Mouse (Mus musculus) CH12.LX (cell line): ENCODE measurements around the gene 1810010H24Rik. TPM values are rescaled to one million over a fixed set of nuclear protein-coding genes. Genes with fewer than 3 reads are reported as not detected.

ENCODE experiments used
- DNase-seq: peaks from one replicate; pipeline ENCODE4 v3.0.0-alpha.2; 2013; ENCODE audit errors: extremely low read depth
- H3K27ac ChIP-seq: 2 replicates; pipeline ENCODE4 v1.5.1; 2012; ENCODE audit warnings: low read depth, mild to moderate bottlenecking, control low read depth, moderate library complexity; ENCODE audit not compliant: insufficient read depth
- H3K27me3 ChIP-seq: replicated peaks from 2 replicates; pipeline ENCODE3; 2012; ENCODE audit warnings: inconsistent platforms
- H3K36me3 ChIP-seq, 2 experiments: replicated peaks in 1 of 2; 2 replicates each; pipeline versions ENCODE3 to v1.6.1; 2012; ENCODE audit warnings: inconsistent platforms in 1 of 2, low read length in 1 of 2, mild to moderate bottlenecking in 1 of 2, mixed read lengths in 1 of 2, moderate library complexity in 1 of 2; ENCODE audit not compliant: control insufficient read depth in 1 of 2, insufficient read depth in 1 of 2
- H3K4me1 ChIP-seq, 2 experiments: 2 replicates each; pipeline ENCODE4 v1.6.1; 2012; ENCODE audit warnings: inconsistent platforms in 1 of 2, moderate library complexity in 1 of 2; ENCODE audit not compliant: insufficient read depth in 2 of 2, control insufficient read depth in 1 of 2
- H3K4me2 ChIP-seq: 2 replicates; pipeline ENCODE4 v1.6.1; 2012; ENCODE audit warnings: low read depth, mild to moderate bottlenecking, control low read depth; ENCODE audit not compliant: poor library complexity, insufficient read depth, severe bottlenecking
- H3K4me3 ChIP-seq, 3 experiments: fragments of 150-350 bp in 1 of 3; sonication (generic) in 1 of 3; replicated peaks in 1 of 3; 2 replicates each; pipeline versions ENCODE3 to v1.5.1; 2011 to 2012; ENCODE audit warnings: low read depth in 2 of 3, low read length in 2 of 3, mild to moderate bottlenecking in 2 of 3, moderate library complexity in 2 of 3, control low read depth in 1 of 3, improper control_type of control experiment in 1 of 3, inconsistent platforms in 1 of 3, mixed read lengths in 1 of 3; ENCODE audit not compliant: poor library complexity in 1 of 3
- H3K79me2 ChIP-seq: replicated peaks from 2 replicates; pipeline ENCODE4 v1.6.1; 2012; ENCODE audit warnings: mild to moderate bottlenecking, moderate library complexity; ENCODE audit not compliant: control insufficient read depth, poor library complexity, insufficient read depth, severe bottlenecking; ENCODE audit errors: extremely low read depth
- H3K9ac ChIP-seq: 2 replicates; pipeline ENCODE4 v1.6.1; 2012; ENCODE audit warnings: low read depth, mild to moderate bottlenecking, control low read depth, moderate library complexity; ENCODE audit not compliant: insufficient read depth
- H3K9me3 ChIP-seq: replicated peaks from 2 replicates; pipeline ENCODE3; 2012; ENCODE audit warnings: low read length, inconsistent platforms, mixed read lengths
- CHD2 ChIP-seq: IDR thresholded peaks from 2 replicates; pipeline ENCODE4 v1.6.1; 2011; ENCODE audit warnings: low read length, improper control_type of control experiment
- CTCF ChIP-seq, 2 experiments: IDR thresholded peaks in 1 of 2; conservative IDR thresholded peaks in 1 of 2; 2 replicates each; pipeline ENCODE4 v1.5.1; 2011 to 2012; ENCODE audit warnings: low read depth in 2 of 2, low read length in 2 of 2, improper control_type of control experiment in 1 of 2, inconsistent platforms in 1 of 2, mild to moderate bottlenecking in 1 of 2, moderate library complexity in 1 of 2
- ETS1 ChIP-seq: conservative IDR thresholded peaks from 2 replicates; pipeline ENCODE4 v1.6.1; 2012; ENCODE audit warnings: low read depth, mild to moderate bottlenecking, inconsistent platforms, low read length, improper control_type of control experiment, moderate library complexity
- JUN ChIP-seq: IDR thresholded peaks from 2 replicates; pipeline ENCODE4 v1.6.1; 2011; ENCODE audit warnings: low read depth, mild to moderate bottlenecking, low read length, improper control_type of control experiment, moderate library complexity; ENCODE audit not compliant: insufficient read depth
- KAT2A ChIP-seq: IDR thresholded peaks from 2 replicates; pipeline ENCODE4 v1.6.1; 2012; ENCODE audit warnings: low read length, improper control_type of control experiment, inconsistent platforms; ENCODE audit not compliant: insufficient replicate concordance
- MAZ ChIP-seq: IDR thresholded peaks from 2 replicates; pipeline ENCODE4 v1.6.1; 2012; ENCODE audit warnings: low read depth, mild to moderate bottlenecking, inconsistent platforms, low read length, improper control_type of control experiment, moderate library complexity
- MEF2A ChIP-seq: IDR thresholded peaks from 2 replicates; pipeline ENCODE4 v1.6.1; 2014; ENCODE audit warnings: low read depth, mild to moderate bottlenecking, inconsistent platforms, low read length, improper control_type of control experiment, borderline replicate concordance
- POLR2AphosphoS2 ChIP-seq: IDR thresholded peaks from 2 replicates; pipeline ENCODE4 v1.6.1; 2011; ENCODE audit warnings: low read depth, low read length, improper control_type of control experiment
- SIN3A ChIP-seq: IDR thresholded peaks from 2 replicates; pipeline ENCODE4 v1.6.1; 2012; ENCODE audit warnings: low read length, improper control_type of control experiment, inconsistent platforms
- ZKSCAN1 ChIP-seq: IDR thresholded peaks from 2 replicates; pipeline ENCODE4 v1.6.1; 2012; ENCODE audit warnings: low read depth, inconsistent platforms, low read length, improper control_type of control experiment, borderline replicate concordance
- ZNF384 ChIP-seq: IDR thresholded peaks from 2 replicates; pipeline ENCODE4 v1.6.1; 2012; ENCODE audit warnings: low read depth, low read length, improper control_type of control experiment, inconsistent platforms
- dilution Hi-C: fragments of 300-500 bp; cut with MboI; formaldehyde crosslinking; loops from 2 replicates; pipeline ENCODE4 v1.14.3; 2020; ENCODE audit warnings: low sequenced_read_pairs; ENCODE audit not compliant: extremely low pct_unique_long_range_greater_than_20kb, extremely low pct_ligation_motif_present
- in situ Hi-C: fragments of 300-500 bp; cut with MboI; formaldehyde crosslinking; loops from 3 replicates; pipeline ENCODE4 v1.14.3; 2019; ENCODE audit warnings: low sequenced_read_pairs, low pct_ligation_motif_present, low pct_unique_long_range_greater_than_20kb, mixed read lengths
- polyA plus RNA-seq: library from polyadenylated mRNA; unstranded; fragments of >175 nt; gene quantifications from 2 replicates; pipeline ENCODE4 v1.2.1, GENCODE M21; 2012; ENCODE audit warnings: low read depth; ENCODE audit not compliant: insufficient read length
- total RNA-seq, 2 experiments: library from RNA; depleted of rRNA; stranded (reverse); fragments of 300-350 nt in 1 of 2; fragments of >200 nt in 1 of 2; gene quantifications; 2 replicates each; pipeline ENCODE4 v1.2.3; 2012 to 2014

The 1810010H24Rik gene
- total and polyA plus RNA-seq, 3 experiments: 0.53 to 1.7 (median 1.1) TPM

DNA sequence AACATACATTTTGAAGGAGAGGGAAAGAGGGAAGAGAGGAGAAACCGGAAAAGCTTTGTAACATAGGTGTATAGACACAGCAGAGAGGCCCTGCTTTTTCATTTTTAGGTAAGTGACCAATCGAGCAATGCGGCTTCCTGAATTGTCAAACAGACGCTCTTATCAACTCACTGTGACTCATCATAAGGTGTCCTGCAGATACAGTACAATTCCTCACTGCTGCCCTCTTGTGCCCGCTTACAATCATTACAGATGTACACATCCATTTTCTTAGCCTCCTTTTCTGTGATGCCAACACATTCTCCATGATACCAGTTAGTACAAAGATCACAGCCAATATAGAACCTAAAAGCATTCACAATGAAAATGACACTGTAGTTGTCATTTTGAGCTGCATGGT, 18.8 kb downstream of the 1810010H24Rik start (continued):
- TF ChIP-seq MEF2A (no peak), SIN3A (no peak)

DNA sequence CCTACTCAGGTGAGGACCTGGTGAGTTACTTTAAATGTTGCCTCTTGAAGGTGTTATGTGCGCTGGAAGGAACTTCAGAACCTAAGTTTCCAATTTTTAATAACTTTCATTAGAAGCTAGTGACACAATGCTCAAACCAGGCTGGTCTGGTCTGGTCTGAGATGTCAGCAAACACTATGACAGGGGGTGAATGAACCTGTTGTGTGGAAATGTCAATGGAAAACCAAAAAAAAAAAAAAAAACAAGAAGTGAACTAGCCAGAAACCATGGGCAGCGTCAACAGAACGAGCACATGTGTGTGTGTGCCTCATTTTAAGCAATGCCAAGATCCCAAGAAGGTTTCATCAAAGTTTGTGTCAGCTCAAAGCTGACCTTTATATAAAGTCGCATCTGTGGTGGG, 20.1 kb downstream of the 1810010H24Rik start:
- H3K27ac ChIP-seq: no peak overlapping the region
- peaks cover 50 to 70% of the 10 kb centered on the region in 2 experiments for H3K36me3 ChIP-seq
- H3K79me2 ChIP-seq: no peaks in the 10 kb centered on the region
- H3K27me3 ChIP-seq: no peaks in the 10 kb centered on the region
- no peak for TF ChIP-seq JUN
- TF ChIP-seq POLR2AphosphoS2: no peak
- no peak for TF ChIP-seq MEF2A
- TF ChIP-seq KAT2A: no peak
- no peak for TF ChIP-seq MAZ
- no peaks in the 10 kb centered on the region for H3K9me3 ChIP-seq
- no peak for DNase-seq
- H3K4me3 ChIP-seq: no peak overlapping the region
- no peak overlapping the region for H3K9ac ChIP-seq
- H3K4me2 ChIP-seq: no peak overlapping the region
- dilution Hi-C loops (no loop called here), in situ Hi-C loops (no loop called here)
- H3K4me1 ChIP-seq: peaks cover 3 to 10% of the 10 kb centered on the region in 2 experiments; a peak in 3 of 4 replicates

DNA sequence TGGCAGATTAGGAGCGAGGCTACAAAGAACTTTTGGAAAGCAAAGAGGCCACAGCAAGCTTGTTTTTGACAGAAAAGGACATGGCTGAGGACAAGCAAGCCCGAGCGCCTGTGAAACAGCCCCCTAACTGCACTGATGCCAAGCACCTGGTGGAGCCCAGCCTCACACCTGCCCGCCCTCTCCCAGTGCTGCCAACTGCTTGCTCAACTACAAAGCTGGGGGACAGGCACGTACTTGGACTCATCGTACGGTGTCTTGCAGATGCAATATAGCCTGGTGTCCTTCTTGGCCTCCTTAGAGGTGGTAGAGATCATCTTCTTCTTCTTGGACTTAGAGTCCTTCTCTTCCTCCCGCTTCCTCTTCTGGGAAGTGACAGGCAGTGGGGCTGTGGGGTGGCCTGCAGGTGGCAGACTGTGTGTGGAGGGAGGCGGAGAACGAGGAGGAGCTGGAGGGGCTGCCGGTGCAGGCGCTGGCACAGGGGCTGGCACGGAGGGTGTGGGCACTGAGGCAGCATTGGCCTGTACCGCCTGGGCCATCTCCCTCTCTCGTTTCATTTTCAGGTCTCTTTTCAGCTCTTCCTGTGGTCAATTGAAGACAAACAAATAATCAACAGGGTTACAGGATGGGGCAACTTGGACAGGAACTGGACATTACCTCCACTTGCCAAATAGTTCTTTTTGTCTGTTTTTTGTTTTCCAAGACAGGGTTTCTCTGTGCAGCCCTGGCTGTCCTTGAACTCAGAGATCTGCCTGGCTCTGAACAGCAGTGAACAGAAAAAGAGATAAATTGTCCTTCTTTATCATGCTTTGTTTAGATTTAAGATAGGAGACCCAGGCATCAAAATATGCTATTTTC, 21.5 kb downstream of the 1810010H24Rik start:
- Histone ChIP-seq H3K27ac (no peak overlapping the region), H3K79me2 (no peaks in the 10 kb centered on the region), H3K9ac (no peak overlapping the region), H3K4me1 (peaks cover 3 to 10% of the 10 kb centered on the region in 2 experiments; a peak in 3 of 4 replicates), H3K4me3 (no peak overlapping the region), H3K9me3 (no peaks in the 10 kb centered on the region), H3K27me3 (no peaks in the 10 kb centered on the region), H3K4me2 (no peak overlapping the region), H3K36me3 (peaks cover 50 to 66% of the 10 kb centered on the region in 2 experiments)
- in situ Hi-C loops (no loop called here), dilution Hi-C loops (no loop called here)
- TF ChIP-seq CTCF (conservative IDR thresholded peaks at IDR 0.05 in 1 of 2, IDR thresholded peaks at IDR 0.05 in 1 of 2; ENCODE audit: low read depth in 2 of 2, low read length in 2 of 2) (peak in 1 of 2 experiments; percentile 12; a peak in 1 of 4 replicates), ZNF384 (no peak)
- DNase-seq: no peak

DNA sequence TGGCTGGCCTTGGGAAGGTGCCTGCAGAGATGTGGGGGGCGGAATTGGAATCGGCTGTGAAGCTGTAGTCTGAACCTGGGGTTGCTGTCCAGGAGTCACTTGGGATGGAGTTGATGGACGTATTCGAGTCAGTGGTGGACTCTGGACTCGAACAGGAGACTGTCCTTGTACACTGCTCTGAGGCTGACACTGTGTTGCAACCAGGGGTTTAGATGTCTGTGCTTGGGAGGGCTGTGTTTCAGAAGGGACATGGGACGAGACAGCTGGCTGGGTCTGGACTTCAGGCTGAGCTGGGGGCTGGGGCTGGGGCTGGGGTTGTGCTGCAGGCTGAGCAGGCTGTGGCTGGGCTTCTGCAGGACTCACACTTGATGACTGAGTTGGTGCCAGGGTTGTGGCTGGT, 29.4 kb downstream of the 1810010H24Rik start:
- Histone ChIP-seq H3K36me3 (peaks cover 77 to 88% of the 10 kb centered on the region in 2 experiments), H3K4me3 (no peak overlapping the region), H3K27ac (no peak overlapping the region), H3K4me2 (no peak overlapping the region), H3K9ac (no peak overlapping the region), H3K4me1 (no peaks in the 10 kb centered on the region), H3K79me2 (no peaks in the 10 kb centered on the region), H3K9me3 (no peaks in the 10 kb centered on the region), H3K27me3 (no peaks in the 10 kb centered on the region)
- dilution Hi-C loops: no loop called here
- in situ Hi-C loops: no loop called here
- no peak for TF ChIP-seq ZKSCAN1
- TF ChIP-seq ETS1: no peak
- no peak for TF ChIP-seq CHD2
- TF ChIP-seq ZNF384: no peak
- DNase-seq: no peak
